Mouse (Mus musculus) forebrain, embryonic 14.5 days (tissue): ENCODE data around the gene Stat6. TPM values are rescaled to one million over a fixed set of nuclear protein-coding genes. Genes with fewer than 3 reads are reported as not detected.

Source experiments
- ATAC-seq: fragments of 200-750 bp; cut with Nextera tagmentation; 2 replicates; pipeline ENCODE4 v1.8.0; 2017; ENCODE audit warnings: mild to moderate bottlenecking, moderate library complexity
- DNase-seq: peaks from one replicate; pipeline ENCODE4 v3.0.0-alpha.2; 2015; ENCODE audit warnings: low spot score
- H3K27ac ChIP-seq: fragments of 300-500 bp; sonication (generic); 2 replicates; pipeline ENCODE4 v1.5.1; 2014; ENCODE audit warnings: low read depth, mild to moderate bottlenecking, control low read depth, low read length, moderate library complexity
- H3K27me3 ChIP-seq: fragments of 300-500 bp; sonication (generic); replicated peaks from 2 replicates; pipeline ENCODE4 v1.6.1; 2014; ENCODE audit warnings: low read length, control low read depth, mixed read lengths; ENCODE audit not compliant: control insufficient read depth, insufficient read depth
- H3K36me3 ChIP-seq: fragments of 300-500 bp; sonication (generic); 2 replicates; pipeline ENCODE4 v1.6.1; 2014; ENCODE audit warnings: low read length, control low read depth; ENCODE audit not compliant: control insufficient read depth, insufficient read depth
- H3K4me1 ChIP-seq: fragments of 300-500 bp; sonication (generic); 2 replicates; pipeline ENCODE4 v1.6.1; 2014; ENCODE audit warnings: antibody characterized with exemption, low read length, control low read depth; ENCODE audit not compliant: control insufficient read depth, insufficient read depth
- H3K4me2 ChIP-seq: fragments of 300-500 bp; sonication (generic); 2 replicates; pipeline ENCODE4 v1.6.1; 2014; ENCODE audit warnings: mild to moderate bottlenecking, control low read depth, low read length
- H3K4me3 ChIP-seq: fragments of 300-500 bp; sonication (generic); 2 replicates; pipeline ENCODE4 v1.5.1; 2014; ENCODE audit warnings: low read depth, low read length, control low read depth
- H3K9ac ChIP-seq: fragments of 300-500 bp; sonication (generic); 2 replicates; pipeline ENCODE4 v1.6.1; 2014; ENCODE audit warnings: mild to moderate bottlenecking, low read length, control low read depth, moderate library complexity
- H3K9me3 ChIP-seq: fragments of 300-500 bp; sonication (generic); replicated peaks from 2 replicates; pipeline ENCODE4 v1.6.1; 2016; ENCODE audit warnings: low read length, control low read depth, mixed read lengths; ENCODE audit not compliant: control insufficient read depth
- WGBS: fragments of 180-500 bp; shearing (Covaris S2); extraction: QIAGEN DNeasy Blood & Tissue Kit; methylation state at CpG from one replicate; pipeline ENCODE4 v1.1.7; 2014; 5-methylcytosine and 5-hydroxymethylcytosine counted together
- polyA plus RNA-seq: library from polyadenylated mRNA; unstranded; fragments of >200 nt; fragmentation: Nextera tagmentation; extraction: Ambion mirVana; gene quantifications from 2 replicates; pipeline ENCODE4 v1.2.1, GENCODE M21; 2014

Stat6 gene
- polyA plus RNA-seq, 1 experiment from 2014 or later, result 3.4 TPM

- H3K4me2 ChIP-seq, result no peak overlapping the region
- 95% methylated on average over 4 of the region's 4 CpGs for WGBS
- H3K4me1 ChIP-seq, result no peaks in the 10 kb centered on the region
- no peaks in the 10 kb centered on the region for H3K27me3 ChIP-seq
- no peak for DNase-seq
- no peak overlapping the region for H3K9ac ChIP-seq
- H3K36me3 ChIP-seq, result no peaks in the 10 kb centered on the region
- no peak overlapping the region for H3K4me3 ChIP-seq
- no peaks in the 10 kb centered on the region for H3K9me3 ChIP-seq
- ATAC-seq, result no peak
- no peak overlapping the region for H3K27ac ChIP-seq
Observed at GRCm38 (mm10) chr10:127705783-127706182, 63.0 kb downstream of the Stat6 start.

GRCm38 (mm10) chr10:127707721-127708120 lies 64.9 kb downstream of the Stat6 start:
- 89% methylated on average over 7 of the region's 7 CpGs for WGBS

GRCm38 (mm10) chr10:127708850-127709370 lies 66.1 kb downstream of the Stat6 start:
- Histone ChIP-seq H3K9ac (no peak overlapping the region), H3K36me3 (no peaks in the 10 kb centered on the region), H3K27ac (no peak overlapping the region), H3K4me1 (no peaks in the 10 kb centered on the region), H3K4me2 (no peak overlapping the region), H3K4me3 (no peak overlapping the region), H3K9me3 (no peaks in the 10 kb centered on the region), H3K27me3 (no peaks in the 10 kb centered on the region)
- WGBS, result 84% methylated on average over 3 of the region's 3 CpGs
- no peak for ATAC-seq
- DNase-seq, result no peak

More at GRCm38 (mm10) chr10:127707721-127708120, 64.9 kb downstream of the Stat6 start:
- Histone ChIP-seq H3K4me1 (no peaks in the 10 kb centered on the region), H3K4me2 (no peak overlapping the region), H3K27ac (no peak overlapping the region), H3K9ac (no peak overlapping the region), H3K27me3 (no peaks in the 10 kb centered on the region), H3K9me3 (no peaks in the 10 kb centered on the region), H3K4me3 (no peak overlapping the region), H3K36me3 (no peaks in the 10 kb centered on the region)
- no peak for ATAC-seq
- DNase-seq, result no peak

- no peaks in the 10 kb centered on the region for H3K4me1 ChIP-seq
- H3K9me3 ChIP-seq, result no peaks in the 10 kb centered on the region
- H3K27me3 ChIP-seq, result no peaks in the 10 kb centered on the region
- DNase-seq (no peak), ATAC-seq (no peak)
- H3K9ac ChIP-seq, result no peak overlapping the region
- no peaks in the 10 kb centered on the region for H3K36me3 ChIP-seq
- 88% methylated on average over 13 of the region's 13 CpGs for WGBS
- no peak overlapping the region for H3K4me3 ChIP-seq
- no peak overlapping the region for H3K4me2 ChIP-seq
- H3K27ac ChIP-seq, result no peak overlapping the region
Observed at GRCm38 (mm10) chr10:127710331-127710730, 67.5 kb downstream of the Stat6 start.

Other genes with a start within 250 kb of the Stat6 start
- 0.41 TPM in 1 of 2 replicates, not detected in the other for gene Stac3, start 141.3 kb upstream of the Stat6 start, polyA plus RNA-seq
- gene Ndufa4l2, start 128.0 kb upstream of the Stat6 start, polyA plus RNA-seq, result 12.5 and 17.2 TPM in 2 replicates
- gene Shmt2, start 120.5 kb upstream of the Stat6 start, polyA plus RNA-seq, result 53.1 and 65.1 TPM in 2 replicates
- gene Nxph4, start 108.4 kb upstream of the Stat6 start, polyA plus RNA-seq, result 32.1 and 35.4 TPM in 2 replicates
- 60.2 and 81.2 TPM in 2 replicates for gene Lrp1, start 21.8 kb upstream of the Stat6 start, polyA plus RNA-seq
- 5.8 TPM in 2 replicates for gene Nemp1, start 23.9 kb downstream of the Stat6 start, polyA plus RNA-seq
- 1.8 and 1.9 TPM in 2 replicates for gene Nab2, start 25.6 kb downstream of the Stat6 start, polyA plus RNA-seq
- 0.67 and 1.3 TPM in 2 replicates for gene Myo1a, start 62.2 kb downstream of the Stat6 start, polyA plus RNA-seq
- gene Tac2, start 81.5 kb downstream of the Stat6 start, polyA plus RNA-seq, result 2.6 and 5.6 TPM in 2 replicates
- 4.5 and 5.0 TPM in 2 replicates for gene Zbtb39, start 96.6 kb downstream of the Stat6 start, polyA plus RNA-seq
- gene Gpr182, start 108.7 kb downstream of the Stat6 start, polyA plus RNA-seq, result 0.30 and 0.78 TPM in 2 replicates
- 0.05 TPM in 1 of 2 replicates, not detected in the other for gene Rdh1, start 116.7 kb downstream of the Stat6 start, polyA plus RNA-seq
- gene Rdh16f1, start 116.8 kb downstream of the Stat6 start, polyA plus RNA-seq, result not detected in 2 replicates
- 0.08 and 0.12 TPM in 2 replicates for gene Rdh9, start 133.4 kb downstream of the Stat6 start, polyA plus RNA-seq
- gene Rdh16, start 158.2 kb downstream of the Stat6 start, polyA plus RNA-seq, result 0.06 TPM in 1 of 2 replicates, not detected in the other
- not detected in 2 replicates for gene Rdh19, start 206.9 kb downstream of the Stat6 start, polyA plus RNA-seq
- not detected in 2 replicates for gene Rdh16f2, start 223.5 kb downstream of the Stat6 start, polyA plus RNA-seq
- not detected in 2 replicates for gene Rdh7, start 245.8 kb downstream of the Stat6 start, polyA plus RNA-seq